Mouse (Mus musculus) common myeloid progenitor, adult 5-6 weeks (primary cell): ENCODE results near the gene Mical2. TPM values are rescaled to one million over a fixed set of nuclear protein-coding genes. Genes with fewer than 3 reads are reported as not detected.

ENCODE experiments used
- ATAC-seq: replicated peaks from 2 replicates; pipeline ENCODE4 v1.8.0; 2016; ENCODE audit warnings: low read depth, mild to moderate bottlenecking, moderate TSS enrichment, inconsistent platforms; ENCODE audit not compliant: poor library complexity, severe bottlenecking
- total RNA-seq: library from RNA; stranded (forward); fragments of 200-1000, 187-1606 nt; gene quantifications from 2 replicates; pipeline ENCODE4 v1.2.3, GENCODE M21; 2017

Mical2 gene
- total RNA-seq, 1 experiment from 2014 or later: 1.6 TPM

DNA sequence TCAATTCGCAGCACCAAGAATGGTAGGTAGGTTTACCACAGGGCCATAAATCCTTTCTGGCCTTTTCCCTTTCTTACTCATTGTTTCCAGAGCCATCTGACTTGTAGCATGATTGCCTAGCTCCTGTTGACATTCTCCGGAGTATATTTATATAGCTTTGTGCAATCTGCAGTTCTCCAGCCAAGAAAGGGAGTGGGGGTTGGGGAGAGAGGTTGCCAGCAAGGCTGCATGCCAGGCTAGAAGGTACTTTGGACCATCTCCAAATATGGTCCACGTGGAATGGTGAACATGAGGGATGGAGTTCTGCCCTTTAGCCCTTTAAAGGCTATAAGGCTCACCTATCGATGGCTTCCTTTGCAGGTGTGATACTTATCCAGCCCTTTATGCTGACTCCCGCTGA, 45.2 kb downstream of the Mical2 start:
- ATAC-seq: no peak

DNA sequence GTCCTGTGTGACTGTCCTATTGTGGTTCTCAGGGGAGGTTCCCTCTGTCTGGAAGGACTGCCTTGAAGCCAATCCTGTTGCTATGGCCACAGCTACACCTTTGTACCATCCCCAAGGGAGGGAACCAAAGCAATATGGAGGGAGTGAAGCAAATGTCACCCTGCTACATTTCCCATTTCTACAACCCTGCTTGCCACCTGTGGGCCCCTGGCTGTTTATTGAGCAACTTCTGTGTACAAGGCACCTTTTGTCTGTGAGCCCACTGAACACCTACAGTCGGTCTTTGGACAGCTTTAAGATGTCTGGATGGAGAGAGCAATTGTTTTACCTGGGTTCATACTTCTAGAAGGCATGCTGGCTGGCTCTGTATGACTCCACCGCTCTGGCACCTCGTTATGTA, 46.0 kb downstream of the Mical2 start:
- ATAC-seq: no peak

DNA sequence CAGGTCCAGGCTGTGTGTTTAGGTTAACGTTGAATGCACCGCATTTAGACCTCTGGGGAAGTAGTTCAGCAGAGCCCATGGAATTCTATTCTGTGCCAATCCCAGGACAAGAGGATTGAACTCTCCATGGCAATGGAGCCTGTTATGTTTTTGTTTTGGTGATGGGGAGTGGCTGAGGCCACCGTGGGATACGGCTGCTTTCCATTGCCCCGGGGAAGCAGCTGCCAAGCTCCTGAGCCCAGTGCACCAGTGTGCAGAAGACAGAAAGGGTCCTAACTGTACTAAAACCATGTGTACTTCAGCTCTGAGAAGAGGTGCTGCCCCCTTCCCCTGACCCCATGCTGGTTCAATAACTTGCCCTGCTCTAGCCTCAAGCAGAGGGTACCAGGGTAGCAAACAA, 47.0 kb downstream of the Mical2 start:
- ATAC-seq: no peak

GRCm38 (mm10) chr7:112273451-112273850, 47.8 kb downstream of the Mical2 start:
- ATAC-seq: no peak

GRCm38 (mm10) chr7:112274611-112275010, 49.0 kb downstream of the Mical2 start:
- ATAC-seq: no peak

DNA sequence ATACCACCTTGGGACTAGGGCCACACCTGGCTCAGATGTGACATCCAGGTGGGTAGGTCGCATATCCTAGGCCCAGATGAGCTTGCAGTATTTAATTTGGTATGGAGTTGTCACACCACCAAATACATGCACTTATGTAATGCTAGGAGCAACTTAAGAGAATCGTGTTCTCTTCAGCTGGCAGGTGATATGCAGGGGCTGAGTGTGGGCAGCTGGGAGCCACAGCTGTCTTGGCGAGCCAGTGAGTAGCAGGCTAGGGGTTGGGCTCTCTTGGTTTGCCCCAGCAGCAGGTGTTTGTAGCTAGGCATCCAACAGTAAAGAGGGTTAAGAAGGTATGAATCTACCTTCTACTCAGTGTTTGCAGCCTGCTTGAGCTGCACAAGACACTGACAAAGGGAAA, 49.4 kb downstream of the Mical2 start:
- ATAC-seq: no peak

DNA sequence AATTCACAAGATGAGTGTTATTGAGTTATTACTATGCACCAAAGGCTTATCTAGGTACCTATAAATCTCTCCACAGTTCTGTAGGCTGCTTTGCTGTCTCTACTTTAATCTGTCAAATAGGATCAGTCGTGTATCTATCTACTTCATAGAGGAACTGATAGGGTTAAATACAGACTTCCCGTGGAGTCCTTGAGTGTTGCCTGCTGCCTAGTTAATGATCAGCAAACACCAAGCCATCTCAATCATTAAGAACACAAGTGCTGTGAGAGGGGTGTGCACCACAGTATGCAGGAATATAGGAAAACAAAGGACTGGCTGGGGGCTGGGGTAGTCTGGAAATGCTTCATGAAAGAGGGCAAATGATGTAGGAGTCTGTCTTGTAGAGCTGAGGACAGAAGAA, 50.2 kb downstream of the Mical2 start:
- ATAC-seq: no peak

- ATAC-seq: no peak
These were observed 51.2 kb downstream of the Mical2 start for GRCm38 (mm10) chr7:112276823-112277222.

DNA sequence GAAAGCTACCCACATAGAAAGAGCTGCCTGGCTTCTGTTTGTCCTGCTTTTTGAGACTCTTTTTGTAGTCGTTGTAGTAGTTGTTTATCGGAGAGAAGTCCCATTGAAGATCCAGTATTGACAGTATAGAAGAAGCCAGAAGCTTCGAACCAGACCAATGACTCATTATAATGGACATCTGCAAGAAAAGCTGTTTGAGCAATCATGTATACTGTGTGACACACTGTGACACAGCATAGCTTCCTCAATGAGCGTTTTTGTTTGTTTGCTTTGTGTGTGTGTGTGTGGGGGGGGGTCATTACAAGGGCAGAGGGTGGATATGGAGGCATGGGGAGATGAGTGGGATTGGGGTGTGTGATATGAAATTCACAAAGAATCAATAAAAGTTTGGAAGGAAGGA, 53.0 kb downstream of the Mical2 start:
- ATAC-seq: no peak

DNA sequence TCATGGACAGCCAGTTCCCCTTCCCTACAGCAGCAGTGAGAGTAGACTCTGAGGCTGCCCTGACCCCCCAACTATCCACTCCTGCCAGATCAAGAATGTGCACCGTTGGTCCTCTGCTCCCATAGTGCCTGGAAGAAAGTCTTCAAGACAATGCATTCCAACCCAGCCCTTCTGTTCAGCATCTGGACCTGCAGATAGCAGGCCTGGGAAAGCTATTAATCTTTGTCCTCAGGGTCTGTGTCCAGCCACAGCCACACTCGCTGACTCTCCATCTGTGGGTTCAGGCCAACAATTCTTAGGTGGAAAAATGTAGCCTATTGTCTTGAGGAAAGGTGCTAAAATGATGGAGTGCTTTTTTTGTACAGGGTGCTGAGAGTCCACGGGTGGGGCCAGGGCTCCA, 54.8 kb downstream of the Mical2 start:
- no peak for ATAC-seq

DNA sequence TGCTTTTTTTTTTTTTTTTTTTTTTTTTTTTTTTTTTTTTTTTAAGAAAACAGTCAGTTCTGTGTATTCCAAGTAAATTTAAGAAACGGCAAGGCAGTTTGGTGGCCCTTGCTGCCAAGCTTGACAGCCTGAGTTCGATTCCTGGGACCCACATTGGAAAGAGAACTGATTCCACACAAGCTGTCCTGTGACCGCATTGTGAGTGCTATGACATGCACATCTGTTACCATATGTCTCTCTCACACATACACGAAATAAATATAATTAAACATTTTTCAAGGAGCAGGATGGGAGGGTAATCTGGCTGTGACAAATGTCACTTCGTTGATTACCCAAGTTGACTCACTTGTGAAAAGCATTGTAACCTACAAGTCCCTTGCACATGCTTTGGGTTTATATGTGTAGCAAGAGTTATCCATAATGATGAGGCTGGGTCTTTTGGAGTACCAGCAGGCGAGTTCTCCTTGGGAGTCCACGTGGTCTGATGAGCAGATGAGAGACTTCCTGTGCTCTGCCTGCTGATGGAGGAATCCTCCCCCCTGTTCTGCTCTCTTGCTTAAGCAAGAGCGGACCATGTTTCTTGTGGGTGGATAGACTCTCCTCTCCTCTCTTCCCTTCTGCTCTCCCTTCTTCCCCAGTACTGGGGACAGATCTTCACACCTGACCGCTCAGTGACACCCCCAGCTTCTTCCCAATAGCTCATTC, 58.1 kb downstream of the Mical2 start:
- ATAC-seq: no peak

DNA sequence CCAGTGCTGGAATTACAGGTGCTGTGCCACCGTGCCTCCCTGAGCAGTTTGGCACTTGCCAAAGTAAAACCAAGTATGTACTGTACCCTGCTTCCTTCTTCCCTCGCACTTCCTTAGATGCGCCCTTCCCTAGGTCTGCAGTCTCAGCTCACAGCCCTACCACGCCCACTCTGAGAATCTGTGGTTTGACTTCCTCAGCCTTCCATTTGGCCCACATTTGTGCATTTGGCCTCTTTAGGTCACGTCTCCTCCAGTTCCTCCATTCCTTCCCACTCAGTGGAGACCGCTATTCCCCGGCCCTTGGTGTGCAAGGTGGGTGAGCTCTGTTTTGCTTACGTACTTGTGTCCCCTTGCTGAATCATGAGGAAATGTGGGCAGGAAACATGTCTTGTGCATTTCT, 59.9 kb downstream of the Mical2 start:
- ATAC-seq: peak; percentile 84

DNA sequence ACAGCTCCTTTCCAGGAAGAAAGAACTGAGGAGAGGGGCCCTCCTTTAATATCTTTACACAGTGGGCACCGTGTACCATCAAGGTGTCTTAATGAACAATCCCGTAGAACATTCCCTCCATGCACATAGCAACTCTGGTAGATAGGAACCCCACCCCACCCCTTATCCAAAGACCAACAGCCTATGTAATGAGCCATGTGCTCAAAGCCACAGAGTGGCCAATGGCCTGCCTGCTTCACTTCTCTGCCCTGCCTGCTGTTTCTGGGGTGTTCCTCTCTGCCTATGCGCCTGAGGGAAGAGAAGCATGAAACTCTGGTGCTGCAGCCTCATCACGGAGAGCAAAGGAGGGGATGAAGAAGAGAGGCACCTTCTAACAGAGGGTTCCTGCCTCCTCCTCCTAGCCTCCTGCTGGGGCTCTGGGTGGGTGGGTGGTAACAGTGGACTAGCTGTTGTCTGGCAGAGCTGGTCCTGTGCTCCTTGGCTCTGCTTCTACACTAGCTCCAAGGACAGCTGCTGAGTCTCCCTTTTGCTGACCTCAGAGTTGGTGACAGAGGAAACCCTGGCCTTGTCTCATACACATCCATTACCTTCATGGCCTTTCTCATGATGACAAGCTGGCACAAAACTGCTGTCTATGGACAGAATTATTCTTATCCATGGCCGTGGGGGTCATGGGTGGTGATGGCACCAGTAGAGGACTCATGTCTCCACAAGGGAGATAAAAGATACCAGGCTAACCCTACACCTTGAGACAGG, 62.9 kb downstream of the Mical2 start:
- no peak for ATAC-seq

GRCm38 (mm10) chr7:112289514-112289913, 63.9 kb downstream of the Mical2 start:
- ATAC-seq: no peak

GRCm38 (mm10) chr7:112289990-112290389, 64.3 kb downstream of the Mical2 start:
- ATAC-seq: no peak

GRCm38 (mm10) chr7:112293456-112294104, 67.9 kb downstream of the Mical2 start:
- no peak for ATAC-seq

- no peak for ATAC-seq
These were observed 70.0 kb downstream of the Mical2 start for GRCm38 (mm10) chr7:112295426-112296221.

GRCm38 (mm10) chr7:112298032-112298431, 72.4 kb downstream of the Mical2 start:
- no peak for ATAC-seq

GRCm38 (mm10) chr7:112298871-112299422, 73.3 kb downstream of the Mical2 start:
- no peak for ATAC-seq

GRCm38 (mm10) chr7:112299521-112300096, 74.0 kb downstream of the Mical2 start:
- no peak for ATAC-seq
